Mouse (Mus musculus) cerebellum, postnatal 10 days (tissue): ENCODE results near the gene Zfp663.

Source experiments
- DNase-seq, 2 experiments: peaks; one replicate each; pipeline ENCODE4 v3.0.0; 2021; ENCODE audit warnings: mixed read lengths in 2 of 2

Zfp663 gene

GRCm38 (mm10) chr2:165320531-165321150 lies 47.9 kb downstream of the Zfp663 start:
- peak in 1 of 2 experiments; percentile 34 for DNase-seq

- no peak for DNase-seq
Measured at GRCm38 (mm10) chr2:165319503-165319902, 49.0 kb downstream of the Zfp663 start.

GRCm38 (mm10) chr2:165318941-165319340 lies 49.6 kb downstream of the Zfp663 start:
- peak in 1 of 2 experiments; percentile 43 for DNase-seq

- peak in 1 of 2 experiments; percentile 21 for DNase-seq
Measured at GRCm38 (mm10) chr2:165317621-165318263, 50.8 kb downstream of the Zfp663 start.

GRCm38 (mm10) chr2:165316837-165317473 lies 51.6 kb downstream of the Zfp663 start:
- peak; percentile 61 to 67 for DNase-seq

GRCm38 (mm10) chr2:165316204-165316603 lies 52.3 kb downstream of the Zfp663 start:
- DNase-seq: peak in 1 of 2 experiments; percentile 34

GRCm38 (mm10) chr2:165314197-165314596 lies 54.3 kb downstream of the Zfp663 start:
- no peak for DNase-seq

- peak; percentile 47 to 48 for DNase-seq
Measured at GRCm38 (mm10) chr2:165312381-165312780, 56.1 kb downstream of the Zfp663 start.

GRCm38 (mm10) chr2:165311577-165311976 lies 57.0 kb downstream of the Zfp663 start:
- DNase-seq: peak; percentile 100

- DNase-seq: peak; percentile 66 to 69
Measured at GRCm38 (mm10) chr2:165310818-165311425, 57.6 kb downstream of the Zfp663 start.

GRCm38 (mm10) chr2:165307801-165308200 lies 60.7 kb downstream of the Zfp663 start:
- DNase-seq: no peak

- no peak for DNase-seq
Measured at GRCm38 (mm10) chr2:165305438-165305837, 63.1 kb downstream of the Zfp663 start.

GRCm38 (mm10) chr2:165304819-165305218 lies 63.7 kb downstream of the Zfp663 start:
- no peak for DNase-seq

GRCm38 (mm10) chr2:165303354-165304012 lies 65.0 kb downstream of the Zfp663 start:
- peak; percentile 79 to 81 for DNase-seq

- no peak for DNase-seq
Measured at GRCm38 (mm10) chr2:165301409-165301808, 67.1 kb downstream of the Zfp663 start.
